Mouse (Mus musculus) ES-Bruce4 (cell line): ENCODE data around the gene Ovca2. TPM values are rescaled to one million over a fixed set of nuclear protein-coding genes. Genes with fewer than 3 reads are reported as not detected.

Experiments
- H3K27ac ChIP-seq: 2 replicates; pipeline ENCODE4 v1.5.1; 2012; ENCODE audit warnings: low read length, inconsistent platforms; ENCODE audit not compliant: insufficient read depth
- H3K27me3 ChIP-seq: 2 replicates; pipeline ENCODE4 v1.6.1; 2012; ENCODE audit warnings: mild to moderate bottlenecking, low read length, inconsistent platforms; ENCODE audit not compliant: control insufficient read depth, poor library complexity, insufficient read depth, severe bottlenecking
- H3K36me3 ChIP-seq: 2 replicates; pipeline ENCODE4 v1.6.1; 2012; ENCODE audit warnings: inconsistent platforms, mild to moderate bottlenecking, low read length, moderate library complexity; ENCODE audit not compliant: control insufficient read depth, poor library complexity, insufficient read depth, severe bottlenecking
- H3K4me1 ChIP-seq: one replicate; pipeline ENCODE4 v1.8.1; 2011; ENCODE audit warnings: low read length; ENCODE audit not compliant: control insufficient read depth, insufficient read depth
- H3K4me3 ChIP-seq: 2 replicates; pipeline ENCODE4 v1.5.1; 2011; ENCODE audit warnings: low read depth, mild to moderate bottlenecking, low read length
- H3K9ac ChIP-seq: 2 replicates; pipeline ENCODE4 v1.6.1; 2012; ENCODE audit warnings: low read depth, mild to moderate bottlenecking, inconsistent platforms; ENCODE audit not compliant: poor library complexity, severe bottlenecking
- H3K9me3 ChIP-seq: replicated peaks from 2 replicates; pipeline ENCODE4 v1.6.1; 2012; ENCODE audit warnings: mild to moderate bottlenecking, low read length, inconsistent platforms; ENCODE audit not compliant: control insufficient read depth, poor library complexity, insufficient read depth, severe bottlenecking
- CTCF ChIP-seq: IDR thresholded peaks from one replicate; pipeline ENCODE4 v1.8.1; 2011; ENCODE audit warnings: low read depth, low read length
- EP300 ChIP-seq: IDR thresholded peaks from 2 replicates; pipeline ENCODE4 v1.6.1; 2011; ENCODE audit warnings: low read depth, low read length; ENCODE audit not compliant: insufficient read depth
- POLR2A ChIP-seq: IDR thresholded peaks from one replicate; pipeline ENCODE4 v1.8.1; 2011; ENCODE audit warnings: low read length; ENCODE audit not compliant: insufficient read depth
- polyA plus RNA-seq: library from polyadenylated mRNA; stranded (reverse); fragments of >200 nt; gene quantifications from 2 replicates; pipeline ENCODE4 v1.2.4, GENCODE M21; 2011; ENCODE audit warnings: low read depth; ENCODE audit not compliant: missing spikeins, insufficient read depth, insufficient read length

The Ovca2 gene
- polyA plus RNA-seq, 1 experiment: 13.1 TPM

GRCm38 (mm10) chr11:75193256-75194071 is 14.8 kb upstream of the Ovca2 start, which contains the start of gene Rtn4rl1:
Gene Rtn4rl1, plus strand, starts transcription at chr11:75193783.
- no peak within 1 kb of the TSS for H3K27ac ChIP-seq
- no peak for TF ChIP-seq CTCF
- TF ChIP-seq POLR2A: no peak
- no peak for TF ChIP-seq EP300
- no peaks in the 10 kb centered on the region for H3K9me3 ChIP-seq
- no peaks in the 10 kb centered on the region for H3K36me3 ChIP-seq
- peaks cover 2% of the 10 kb centered on the region for H3K4me1 ChIP-seq
- peaks cover 7% of the 10 kb centered on the region; the same call in 1 of the 2 replicates for H3K27me3 ChIP-seq
- H3K9ac ChIP-seq: peak within 1 kb of the TSS; percentile 81
- peak within 1 kb of the TSS; percentile 70 for H3K4me3 ChIP-seq

GRCm38 (mm10) chr11:75192336-75193214 is 13.9 kb upstream of the Ovca2 start:
- TF ChIP-seq CTCF: peak; percentile 71
- TF ChIP-seq EP300: no peak
- Histone ChIP-seq H3K9ac (peak overlapping the region; percentile 81), H3K36me3 (no peaks in the 10 kb centered on the region), H3K4me1 (no peaks in the 10 kb centered on the region), H3K27ac (no peak overlapping the region), H3K4me3 (peak overlapping the region; percentile 70), H3K9me3 (no peaks in the 10 kb centered on the region), H3K27me3 (peaks cover 7% of the 10 kb centered on the region; the same call in 1 of the 2 replicates)

- Histone ChIP-seq H3K27me3 (peaks cover 7% of the 10 kb centered on the region; the same call in 1 of the 2 replicates), H3K36me3 (no peaks in the 10 kb centered on the region), H3K4me3 (no peak overlapping the region), H3K4me1 (no peaks in the 10 kb centered on the region), H3K27ac (no peak overlapping the region), H3K9ac (no peak overlapping the region), H3K9me3 (no peaks in the 10 kb centered on the region)
- TF ChIP-seq EP300 (no peak), POLR2A (no peak), CTCF (no peak)
Observed at GRCm38 (mm10) chr11:75191841-75192240, 13.2 kb upstream of the Ovca2 start.

GRCm38 (mm10) chr11:75190905-75191441 is 12.3 kb upstream of the Ovca2 start, which contains the start of gene Dph1:
Gene Dph1, minus strand, starts transcription at chr11:75191241.
- H3K9me3 ChIP-seq: no peaks in the 10 kb centered on the region
- H3K4me3 ChIP-seq: peak within 1 kb of the TSS; percentile 99
- H3K9ac ChIP-seq: peak within 1 kb of the TSS; percentile 66
- no peaks in the 10 kb centered on the region for H3K4me1 ChIP-seq
- H3K36me3 ChIP-seq: no peaks in the 10 kb centered on the region
- H3K27ac ChIP-seq: no peak within 1 kb of the TSS
- H3K27me3 ChIP-seq: peaks cover 7% of the 10 kb centered on the region; the same call in 1 of the 2 replicates
- TF ChIP-seq EP300: no peak
- no peak for TF ChIP-seq POLR2A
- TF ChIP-seq CTCF: no peak

GRCm38 (mm10) chr11:75190371-75190724 is 11.7 kb upstream of the Ovca2 start:
- peak overlapping the region; percentile 99 for H3K4me3 ChIP-seq
- H3K4me1 ChIP-seq: no peaks in the 10 kb centered on the region
- H3K27ac ChIP-seq: no peak overlapping the region
- peaks cover 7% of the 10 kb centered on the region; the same call in 1 of the 2 replicates for H3K27me3 ChIP-seq
- H3K9me3 ChIP-seq: no peaks in the 10 kb centered on the region
- H3K9ac ChIP-seq: peak overlapping the region; percentile 66
- no peaks in the 10 kb centered on the region for H3K36me3 ChIP-seq
- TF ChIP-seq POLR2A (peak; percentile 15), CTCF (peak; percentile 9), EP300 (peak; percentile 69)
